Mouse (Mus musculus) liver, postnatal 0 days (tissue): Measurements from ENCODE around the gene Gm12166. TPM values are rescaled to one million over a fixed set of nuclear protein-coding genes. Genes with fewer than 3 reads are reported as not detected.

Source experiments
- ATAC-seq: fragments of 200-750 bp; cut with Nextera tagmentation; 2 replicates; pipeline ENCODE4 v1.8.0; 2017; ENCODE audit warnings: mild to moderate bottlenecking, moderate library complexity
- DNase-seq: peaks from one replicate; pipeline ENCODE4 v3.0.0-alpha.2; 2016
- H3K27ac ChIP-seq: fragments of 300-500 bp; sonication (generic); 2 replicates; pipeline ENCODE4 v1.5.1; 2014; ENCODE audit warnings: antibody characterized with exemption, moderate library complexity, mild to moderate bottlenecking, low read depth
- H3K27me3 ChIP-seq: fragments of 300-500 bp; sonication (generic); 2 replicates; pipeline ENCODE4 v1.6.1; 2014; ENCODE audit warnings: low read length, control low read depth, mixed read lengths; ENCODE audit not compliant: insufficient read depth
- H3K36me3 ChIP-seq: fragments of 300-500 bp; sonication (generic); replicated peaks from 2 replicates; pipeline ENCODE4 v1.6.1; 2014; ENCODE audit warnings: mild to moderate bottlenecking, control low read depth, low read length, moderate library complexity, mixed read lengths; ENCODE audit not compliant: insufficient read depth
- H3K4me1 ChIP-seq: fragments of 300-500 bp; sonication (generic); 2 replicates; pipeline ENCODE4 v1.6.1; 2014; ENCODE audit warnings: antibody characterized with exemption, mild to moderate bottlenecking, control low read depth; ENCODE audit not compliant: insufficient read depth
- H3K4me2 ChIP-seq: fragments of 300-500 bp; sonication (generic); 2 replicates; pipeline ENCODE4 v1.6.1; 2014; ENCODE audit warnings: low read depth, mild to moderate bottlenecking, low read length, moderate library complexity, mixed read lengths
- H3K4me3 ChIP-seq: fragments of 300-500 bp; sonication (generic); 2 replicates; pipeline ENCODE4 v1.5.1; 2014; ENCODE audit warnings: low read depth, low read length
- H3K9ac ChIP-seq: fragments of 300-500 bp; sonication (generic); replicated peaks from 2 replicates; pipeline ENCODE4 v1.6.1; 2014; ENCODE audit warnings: mild to moderate bottlenecking, moderate library complexity
- H3K9me3 ChIP-seq: fragments of 300-500 bp; sonication (generic); 2 replicates; pipeline ENCODE4 v1.6.1; 2016; ENCODE audit warnings: mild to moderate bottlenecking, control low read depth, low read length, mixed read lengths
- CTCF ChIP-seq: sonication (generic); IDR thresholded peaks from 2 replicates; pipeline ENCODE4 v1.5.1; 2016; ENCODE audit warnings: antibody characterized with exemption, low read depth
- EP300 ChIP-seq: IDR thresholded peaks from 2 replicates; pipeline ENCODE4 v1.6.1; 2016; ENCODE audit warnings: antibody characterized with exemption, low read depth, mild to moderate bottlenecking
- WGBS: fragments of 180-500 bp; shearing (Covaris S2); extraction: QIAGEN DNeasy Blood & Tissue Kit; methylation state at CpG from one replicate; pipeline ENCODE4 v1.1.7; 2014; ENCODE audit not compliant: insufficient replicate concordance; 5-methylcytosine and 5-hydroxymethylcytosine counted together
- polyA plus RNA-seq: library from polyadenylated mRNA; unstranded; fragments of >200 nt; fragmentation: Nextera tagmentation; extraction: Ambion mirVana; gene quantifications from 2 replicates; pipeline ENCODE4 v1.2.1, GENCODE M21; 2015

Gene Gm12166
- polyA plus RNA-seq, 1 experiment from 2014 or later = 3.6 TPM

DNA sequence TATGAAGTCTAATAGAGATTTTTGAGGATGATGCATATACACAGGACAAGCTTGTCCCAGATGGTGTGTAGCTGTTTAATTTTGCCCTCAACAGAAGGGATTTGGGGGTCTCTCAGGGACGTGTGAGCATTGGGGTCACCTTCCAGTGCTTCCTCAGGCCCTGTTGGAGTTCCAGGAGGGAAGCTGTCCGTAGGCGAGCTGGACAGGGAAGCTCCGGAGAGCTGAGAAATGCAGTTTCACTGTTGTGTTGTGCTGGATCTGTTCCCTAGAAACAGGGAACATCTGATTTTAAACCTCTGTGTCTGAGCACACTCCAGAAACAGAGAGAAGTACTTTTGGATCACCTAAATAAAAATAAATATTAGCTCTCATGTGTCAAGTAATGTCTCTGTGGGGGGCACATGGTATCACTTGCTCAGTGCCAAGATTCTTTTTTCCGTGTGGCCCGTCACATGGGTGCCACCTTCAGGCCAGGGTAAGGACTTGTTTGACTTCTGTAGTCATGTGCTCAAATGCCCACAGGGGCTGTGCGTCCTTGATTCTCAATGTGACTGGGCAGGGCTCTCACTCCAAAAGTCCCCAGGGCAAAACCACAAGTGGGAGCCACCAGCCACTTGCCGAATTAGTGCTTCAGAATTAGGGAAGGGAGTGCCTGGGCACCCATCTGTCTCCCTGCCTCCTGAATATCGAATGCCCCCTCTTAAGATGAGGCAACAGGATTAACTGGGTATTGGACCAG is 11.0 kb upstream of the Gm12166 start:
- 51% methylated on average over 9 of the region's 9 CpGs for WGBS
- H3K36me3 ChIP-seq = no peaks in the 10 kb centered on the region; the same call in 1 of the 2 replicates
- no peak for ATAC-seq
- H3K4me2 ChIP-seq = no peak overlapping the region
- no peak overlapping the region for H3K4me3 ChIP-seq
- DNase-seq = no peak
- peaks cover under 1% of the 10 kb centered on the region; the same call in 1 of the 2 replicates for H3K27me3 ChIP-seq
- no peaks in the 10 kb centered on the region for H3K9me3 ChIP-seq
- H3K9ac ChIP-seq = no peak overlapping the region
- TF ChIP-seq EP300 (no peak), CTCF (peak; percentile 50)
- no peak overlapping the region for H3K27ac ChIP-seq
- peaks cover 22% of the 10 kb centered on the region for H3K4me1 ChIP-seq

DNA sequence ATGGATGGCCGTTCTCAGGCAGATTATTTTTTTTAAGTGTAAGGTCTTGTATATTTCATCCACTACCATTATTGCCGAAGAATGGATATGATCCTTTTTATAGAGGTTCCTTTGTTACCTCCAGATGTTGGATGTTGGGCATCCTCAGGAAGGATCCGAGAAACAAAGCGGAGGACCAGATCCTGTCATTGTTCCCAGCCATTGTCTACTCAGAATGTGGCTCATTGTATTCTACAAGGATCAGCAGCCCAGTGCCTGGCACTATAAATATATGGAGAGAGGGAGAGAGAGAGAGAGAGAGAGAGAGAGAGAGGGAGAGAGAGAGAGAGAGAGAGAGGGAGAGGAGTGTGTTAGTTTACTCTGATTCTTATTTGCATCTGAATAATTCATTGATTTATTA is 10.4 kb upstream of the Gm12166 start:
- Histone ChIP-seq H3K9ac (no peak overlapping the region), H3K4me1 (peaks cover 24% of the 10 kb centered on the region), H3K27me3 (peaks cover 5% of the 10 kb centered on the region; the same call in 1 of the 2 replicates), H3K4me2 (no peak overlapping the region), H3K36me3 (no peaks in the 10 kb centered on the region; the same call in 1 of the 2 replicates), H3K9me3 (no peaks in the 10 kb centered on the region), H3K4me3 (no peak overlapping the region), H3K27ac (no peak overlapping the region)
- no peak for DNase-seq
- ATAC-seq = no peak
- TF ChIP-seq EP300 (no peak), CTCF (no peak)
- 63% methylated on average over 4 of the region's 4 CpGs for WGBS

DNA sequence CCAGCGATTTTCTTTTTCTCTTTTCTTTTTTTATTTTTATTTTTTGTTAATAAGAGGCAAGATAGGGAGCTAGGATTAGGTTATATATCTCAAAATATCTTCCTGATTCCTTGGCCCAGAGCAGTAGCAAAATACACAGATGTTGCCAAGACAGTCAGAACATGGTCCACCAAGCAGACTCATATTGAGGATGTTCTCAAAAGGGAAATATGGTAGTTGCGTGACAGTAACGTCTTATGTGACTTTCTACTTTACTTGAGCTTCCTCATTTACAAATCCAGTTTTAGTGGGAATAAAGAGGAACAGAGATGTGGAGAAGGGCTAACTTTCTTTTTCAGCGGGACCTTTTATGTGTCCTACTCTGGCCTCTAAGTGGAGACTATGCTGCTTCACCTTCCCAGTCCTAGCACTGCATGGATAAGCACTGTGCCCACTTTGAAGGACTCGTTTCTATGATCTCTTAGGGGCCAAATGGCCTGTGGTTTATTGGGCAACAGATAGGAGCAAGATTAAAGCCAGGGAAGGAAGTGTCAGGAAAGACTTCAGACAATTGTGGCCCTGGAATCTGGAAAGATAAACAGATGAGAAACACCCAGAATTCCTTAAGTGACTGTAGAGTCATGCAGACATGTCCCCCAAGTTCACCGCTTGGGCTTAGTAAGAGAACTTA is 9.8 kb upstream of the Gm12166 start:
- Histone ChIP-seq H3K4me2 (no peak overlapping the region), H3K4me1 (peaks cover 26% of the 10 kb centered on the region), H3K9ac (no peak overlapping the region), H3K4me3 (no peak overlapping the region), H3K27ac (0 out of 2 replicates have a peak overlapping the region, but pooled peaks have one; percentile 17), H3K9me3 (no peaks in the 10 kb centered on the region), H3K36me3 (no peaks in the 10 kb centered on the region; the same call in 1 of the 2 replicates), H3K27me3 (peaks cover 8% of the 10 kb centered on the region)
- DNase-seq (no peak), ATAC-seq (no peak)
- 42% methylated on average over 6 of the region's 6 CpGs for WGBS
- no peak for TF ChIP-seq CTCF
- no peak for TF ChIP-seq EP300

DNA sequence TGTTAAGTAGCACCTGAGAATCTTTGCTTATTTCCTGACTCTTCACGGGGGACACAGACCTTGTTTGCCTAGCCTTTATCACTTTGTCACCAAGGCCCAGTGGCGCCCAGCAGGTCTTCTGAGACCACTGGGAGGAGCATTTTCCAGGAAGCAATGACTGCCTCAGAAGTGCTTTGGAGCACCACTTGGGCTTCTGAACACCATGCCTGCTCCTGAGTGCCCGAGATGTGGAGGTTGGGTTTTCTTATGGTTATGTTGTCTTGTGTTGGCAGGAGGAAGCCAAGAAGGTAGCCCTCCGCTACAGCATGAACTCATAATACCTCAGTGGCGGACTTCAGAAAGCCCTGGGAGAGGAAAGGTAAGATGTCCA is 8.5 kb upstream of the Gm12166 start:
- no peak for TF ChIP-seq EP300
- TF ChIP-seq CTCF = no peak
- Histone ChIP-seq H3K9ac (no peak overlapping the region), H3K27me3 (peaks cover 21% of the 10 kb centered on the region), H3K36me3 (no peaks in the 10 kb centered on the region; the same call in 1 of the 2 replicates), H3K9me3 (no peaks in the 10 kb centered on the region), H3K4me3 (no peak overlapping the region), H3K4me2 (no peak overlapping the region), H3K4me1 (peaks cover 21% of the 10 kb centered on the region), H3K27ac (no peak overlapping the region)
- no peak for ATAC-seq
- WGBS = 59% methylated on average over 5 of the region's 5 CpGs
- no peak for DNase-seq

DNA sequence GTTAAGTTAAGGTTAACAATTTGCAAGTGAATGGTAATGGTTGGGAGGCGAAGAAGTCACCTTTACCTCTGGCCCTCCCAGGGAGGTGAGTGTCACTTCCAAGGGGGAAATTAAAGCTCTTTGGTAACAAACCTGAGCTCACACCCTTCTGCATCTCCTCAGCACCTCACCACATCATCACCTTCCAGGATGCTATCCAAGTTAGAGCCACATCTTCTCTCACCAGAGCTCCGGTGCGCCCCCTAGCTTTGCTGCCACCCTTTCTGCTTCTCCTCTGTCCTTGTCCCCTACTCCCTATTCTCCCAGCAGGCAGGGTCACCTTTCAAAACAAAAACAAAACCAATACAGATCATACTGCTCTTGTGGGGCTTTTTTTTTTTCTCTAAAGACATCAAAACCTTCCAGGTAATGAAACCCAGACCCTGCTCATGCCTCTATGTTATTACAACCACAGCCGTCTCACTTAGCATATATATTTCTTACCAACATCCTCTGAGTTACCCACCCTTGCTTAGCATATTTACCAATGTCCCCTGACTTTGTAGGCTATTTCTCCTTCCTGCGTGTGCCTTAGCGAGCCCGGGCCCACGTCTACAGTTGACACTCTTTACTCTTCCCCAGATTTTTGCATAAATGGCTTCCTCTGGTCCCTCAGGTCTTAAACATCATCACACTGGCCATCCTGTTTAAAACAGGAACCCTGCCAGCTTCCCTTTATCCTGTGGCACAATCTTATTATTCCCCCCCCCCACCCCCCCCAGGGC is 7.9 kb upstream of the Gm12166 start:
- DNase-seq (no peak), ATAC-seq (no peak)
- no peak overlapping the region for H3K4me3 ChIP-seq
- H3K9ac ChIP-seq = no peak overlapping the region
- 53% methylated on average over 8 of the region's 8 CpGs for WGBS
- H3K4me2 ChIP-seq = no peak overlapping the region
- no peaks in the 10 kb centered on the region; the same call in 1 of the 2 replicates for H3K36me3 ChIP-seq
- H3K4me1 ChIP-seq = peaks cover 18% of the 10 kb centered on the region
- H3K27me3 ChIP-seq = peaks cover 27% of the 10 kb centered on the region
- H3K27ac ChIP-seq = peak overlapping the region; percentile 30; the same call in 1 of the 2 replicates
- no peaks in the 10 kb centered on the region for H3K9me3 ChIP-seq
- no peak for TF ChIP-seq EP300
- peak; percentile 57 for TF ChIP-seq CTCF

DNA sequence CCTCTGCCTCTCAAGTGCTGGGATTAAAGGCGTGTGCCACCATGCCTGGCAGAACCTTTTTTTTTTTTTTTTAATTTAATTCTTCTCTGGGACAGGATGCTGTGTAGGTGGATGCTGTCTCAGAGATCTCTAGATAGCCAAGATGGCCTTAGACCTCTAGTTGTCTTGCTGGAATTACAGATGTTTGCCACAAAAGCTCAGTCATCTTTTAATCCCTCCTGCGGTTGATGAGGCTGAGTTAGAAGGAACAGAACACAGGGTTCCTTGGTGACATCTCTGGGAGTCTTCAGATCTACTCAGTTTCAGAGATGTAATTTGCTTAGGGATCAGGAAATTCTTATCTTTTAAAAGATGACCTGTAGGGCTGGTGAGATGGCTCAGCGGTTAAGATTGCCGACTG is 6.8 kb upstream of the Gm12166 start:
- no peak overlapping the region for H3K4me3 ChIP-seq
- H3K9me3 ChIP-seq = no peaks in the 10 kb centered on the region
- no peak overlapping the region for H3K9ac ChIP-seq
- no peaks in the 10 kb centered on the region; the same call in 1 of the 2 replicates for H3K36me3 ChIP-seq
- no peak overlapping the region for H3K27ac ChIP-seq
- H3K27me3 ChIP-seq = peaks cover 34% of the 10 kb centered on the region
- TF ChIP-seq EP300 (no peak), CTCF (no peak)
- 86% methylated on average over 4 of the region's 4 CpGs for WGBS
- no peak for ATAC-seq
- DNase-seq = no peak
- no peak overlapping the region for H3K4me2 ChIP-seq
- peaks cover 18% of the 10 kb centered on the region for H3K4me1 ChIP-seq
